Mouse (Mus musculus) hindbrain, embryonic 15.5 days (tissue): Measurements from ENCODE around the gene Urod. TPM values are rescaled to one million over a fixed set of nuclear protein-coding genes. Genes with fewer than 3 reads are reported as not detected.

Experiments
- ATAC-seq: fragments of 200-750 bp; cut with Nextera tagmentation; 2 replicates; pipeline ENCODE4 v1.8.0; 2017; ENCODE audit warnings: low read depth, moderate number of reproducible peaks, moderate TSS enrichment; ENCODE audit not compliant: low FRiP score
- H3K27ac ChIP-seq: fragments of 300-500 bp; sonication (generic); replicated peaks from 2 replicates; pipeline ENCODE4 v1.5.1; 2015; ENCODE audit warnings: mild to moderate bottlenecking, inconsistent platforms
- H3K27me3 ChIP-seq: fragments of 300-500 bp; sonication (generic); 2 replicates; pipeline ENCODE4 v1.6.1; 2015; ENCODE audit warnings: control low read depth, inconsistent platforms
- H3K36me3 ChIP-seq: fragments of 300-500 bp; sonication (generic); 2 replicates; pipeline ENCODE4 v1.6.1; 2015; ENCODE audit warnings: control low read depth, inconsistent platforms
- H3K4me1 ChIP-seq: fragments of 300-500 bp; sonication (generic); replicated peaks from 2 replicates; pipeline ENCODE4 v1.6.1; 2015; ENCODE audit warnings: control low read depth, inconsistent platforms
- H3K4me2 ChIP-seq: fragments of 300-500 bp; sonication (generic); 2 replicates; pipeline ENCODE4 v1.6.1; 2015; ENCODE audit warnings: moderate library complexity, mild to moderate bottlenecking, inconsistent platforms
- H3K4me3 ChIP-seq: fragments of 300-500 bp; sonication (generic); 2 replicates; pipeline ENCODE4 v1.5.1; 2015; ENCODE audit warnings: mild to moderate bottlenecking, inconsistent platforms
- H3K9ac ChIP-seq: fragments of 300-500 bp; sonication (generic); 2 replicates; pipeline ENCODE4 v1.6.1; 2015; ENCODE audit warnings: inconsistent platforms
- H3K9me3 ChIP-seq: fragments of 300-500 bp; sonication (generic); 2 replicates; pipeline ENCODE4 v1.6.1; 2016; ENCODE audit warnings: control low read depth, inconsistent platforms
- WGBS: fragments of 180-500 bp; shearing (Covaris S2); methylation state at CpG from one replicate; pipeline ENCODE4 v1.1.7; 2015; 5-methylcytosine and 5-hydroxymethylcytosine counted together
- polyA plus RNA-seq: library from polyadenylated mRNA; unstranded; fragments of >200 nt; fragmentation: Nextera tagmentation; extraction: Ambion mirVana; gene quantifications from 2 replicates; pipeline ENCODE4 v1.2.1, GENCODE M21; 2015

The Urod gene
- 56.6 and 59.4 TPM in 2 replicates for polyA plus RNA-seq

- H3K4me3 ChIP-seq: peak within 1 kb of the TSS; percentile 99
- no peaks in the 10 kb centered on the region for H3K27me3 ChIP-seq
- H3K27ac ChIP-seq: peak within 1 kb of the TSS; percentile 90
- peaks cover 30% of the 10 kb centered on the region for H3K4me1 ChIP-seq
- WGBS: 2% methylated on average over 38 of the region's 38 CpGs
- peak within 1 kb of the TSS; percentile 93 for H3K4me2 ChIP-seq
- peak; percentile 91 for ATAC-seq
- peak within 1 kb of the TSS; percentile 90 for H3K9ac ChIP-seq
- peaks cover 20% of the 10 kb centered on the region for H3K36me3 ChIP-seq
- no peaks in the 10 kb centered on the region for H3K9me3 ChIP-seq
Measured at GRCm38 (mm10) chr4:116993672-116994621, at the start of gene Urod. Urod (minus strand) TSS chr4:116994413.

- Histone ChIP-seq H3K4me2 (no peak overlapping the region), H3K4me3 (no peak overlapping the region), H3K27me3 (no peaks in the 10 kb centered on the region), H3K4me1 (peaks cover 27% of the 10 kb centered on the region), H3K9me3 (no peaks in the 10 kb centered on the region), H3K36me3 (no peaks in the 10 kb centered on the region), H3K27ac (peak overlapping the region; percentile 81), H3K9ac (no peak overlapping the region)
- WGBS: 53% methylated on average over 4 of the region's 4 CpGs
- ATAC-seq: peak; percentile 59; the same call in 1 of the 2 replicates
Measured at GRCm38 (mm10) chr4:117041283-117041721, 47.1 kb upstream of the Urod start.

DNA sequence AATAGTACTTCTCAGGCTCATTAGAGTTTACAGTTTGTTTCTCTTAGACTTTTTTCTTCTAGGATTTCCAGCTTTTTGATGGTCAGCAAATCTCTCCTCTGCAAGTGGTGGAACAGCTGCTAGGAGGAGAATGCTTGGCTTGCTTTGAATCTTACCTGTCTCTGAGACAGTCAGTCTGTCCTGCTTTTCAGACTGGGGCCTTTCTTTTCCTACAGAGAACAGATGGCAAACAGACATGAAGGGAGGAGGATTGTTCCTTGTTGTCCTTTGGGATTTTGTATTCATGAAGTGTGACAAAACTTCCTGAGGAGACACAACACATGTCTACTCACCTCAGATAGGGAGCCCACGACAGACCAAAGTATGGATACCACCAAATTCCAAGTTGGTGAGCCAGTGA, 46.6 kb upstream of the Urod start:
- Histone ChIP-seq H3K9ac (no peak overlapping the region), H3K4me1 (peaks cover 27% of the 10 kb centered on the region), H3K9me3 (no peaks in the 10 kb centered on the region), H3K36me3 (no peaks in the 10 kb centered on the region), H3K27me3 (no peaks in the 10 kb centered on the region), H3K4me3 (no peak overlapping the region), H3K4me2 (no peak overlapping the region), H3K27ac (peak overlapping the region; percentile 81)
- 19% methylated on average over 1 of the region's 1 CpGs for WGBS
- 0 out of 2 replicates have a peak, but pooled peaks have one; percentile 35 for ATAC-seq

DNA sequence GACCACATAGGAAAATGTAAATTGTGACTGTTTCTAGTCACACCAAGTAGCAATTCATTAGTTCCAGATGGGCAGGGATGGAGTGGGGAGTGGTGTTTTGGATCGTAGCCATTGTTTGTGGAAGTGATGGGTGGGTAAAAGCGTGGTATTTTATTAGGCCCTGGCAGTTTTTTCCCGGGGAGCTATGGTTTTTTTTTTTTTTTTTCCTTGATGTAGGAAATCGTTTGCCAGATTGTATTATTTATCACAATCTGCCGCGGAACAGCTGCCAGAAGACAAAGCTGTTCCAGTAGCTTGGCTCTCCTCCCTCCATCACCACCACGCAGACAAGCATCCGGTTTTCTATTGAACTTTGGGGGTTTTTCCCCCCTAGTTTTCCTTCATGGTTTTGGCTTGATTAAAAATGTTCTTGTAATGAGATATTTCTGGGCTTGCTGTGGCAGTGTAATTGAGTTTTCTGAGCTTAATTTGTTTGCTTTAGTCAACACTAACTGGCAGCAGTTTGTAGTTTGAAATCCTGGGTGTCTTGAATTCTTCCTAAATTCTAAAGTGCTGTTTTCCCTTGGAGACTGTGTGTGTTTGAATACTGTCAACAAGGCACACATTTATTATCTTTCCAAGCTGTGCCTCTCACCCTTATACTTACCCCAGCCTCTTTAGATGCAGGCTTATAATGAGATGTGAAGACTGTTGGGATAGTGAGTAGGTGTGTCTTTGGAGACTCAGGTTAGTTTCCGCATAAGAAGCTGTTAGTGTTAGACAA, 45.9 kb upstream of the Urod start:
- Histone ChIP-seq H3K36me3 (no peaks in the 10 kb centered on the region), H3K27ac (peak overlapping the region; percentile 81), H3K9ac (no peak overlapping the region), H3K4me3 (no peak overlapping the region), H3K4me1 (peaks cover 27% of the 10 kb centered on the region), H3K9me3 (no peaks in the 10 kb centered on the region), H3K27me3 (no peaks in the 10 kb centered on the region), H3K4me2 (peak overlapping the region; percentile 28)
- 15% methylated on average over 9 of the region's 9 CpGs for WGBS
- ATAC-seq: peak; percentile 72; the same call in 1 of the 2 replicates

DNA sequence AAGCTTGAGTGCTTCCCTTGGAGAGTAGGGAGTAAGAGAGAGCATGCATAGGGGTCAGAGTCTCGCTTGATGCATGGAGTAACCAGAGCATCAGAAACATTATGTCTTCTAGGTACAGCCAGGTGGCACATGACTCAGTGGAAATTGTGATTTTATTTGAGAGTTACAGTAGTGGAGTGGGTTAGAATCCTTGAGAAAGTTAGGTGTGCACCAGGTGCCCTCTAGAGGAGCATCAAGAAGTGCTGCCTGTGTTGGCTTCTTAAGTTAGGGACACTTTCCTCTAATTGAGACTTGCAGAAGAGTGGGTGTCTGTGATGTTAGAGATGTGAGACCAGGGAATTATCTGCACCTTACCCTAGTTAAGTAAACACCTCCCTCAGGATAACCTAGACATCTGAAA, 36.9 kb upstream of the Urod start:
- no peak overlapping the region for H3K27ac ChIP-seq
- H3K4me3 ChIP-seq: no peak overlapping the region
- H3K9ac ChIP-seq: no peak overlapping the region
- 96% methylated on average over 1 of the region's 1 CpGs for WGBS
- H3K36me3 ChIP-seq: peaks cover 15% of the 10 kb centered on the region
- no peaks in the 10 kb centered on the region for H3K27me3 ChIP-seq
- H3K4me1 ChIP-seq: no peaks in the 10 kb centered on the region
- H3K9me3 ChIP-seq: no peaks in the 10 kb centered on the region
- H3K4me2 ChIP-seq: no peak overlapping the region
- ATAC-seq: no peak

- Histone ChIP-seq H3K9ac (no peak overlapping the region), H3K27me3 (no peaks in the 10 kb centered on the region), H3K4me3 (no peak overlapping the region), H3K4me1 (peaks cover 11% of the 10 kb centered on the region), H3K9me3 (no peaks in the 10 kb centered on the region), H3K4me2 (no peak overlapping the region), H3K27ac (no peak overlapping the region), H3K36me3 (peaks cover 23% of the 10 kb centered on the region)
- WGBS: 95% methylated on average over 4 of the region's 4 CpGs
- no peak for ATAC-seq
Measured at GRCm38 (mm10) chr4:117023469-117023868, 29.3 kb upstream of the Urod start.

- H3K4me1 ChIP-seq: peaks cover 11% of the 10 kb centered on the region
- WGBS: under 1% methylated on average over 60 of the region's 61 CpGs
- H3K27me3 ChIP-seq: no peaks in the 10 kb centered on the region
- peak within 1 kb of the TSS; percentile 88 for H3K9ac ChIP-seq
- ATAC-seq: peak; percentile 96
- peaks cover 17% of the 10 kb centered on the region for H3K36me3 ChIP-seq
- no peaks in the 10 kb centered on the region for H3K9me3 ChIP-seq
- peak within 1 kb of the TSS; percentile 79 for H3K27ac ChIP-seq
- peak within 1 kb of the TSS; percentile 82 for H3K4me2 ChIP-seq
- peak within 1 kb of the TSS; percentile 99 for H3K4me3 ChIP-seq
Measured at GRCm38 (mm10) chr4:117019206-117020134, 25.3 kb upstream of the Urod start, which contains the start of gene Eif2b3. Eif2b3 (plus strand) TSS chr4:117019402.

DNA sequence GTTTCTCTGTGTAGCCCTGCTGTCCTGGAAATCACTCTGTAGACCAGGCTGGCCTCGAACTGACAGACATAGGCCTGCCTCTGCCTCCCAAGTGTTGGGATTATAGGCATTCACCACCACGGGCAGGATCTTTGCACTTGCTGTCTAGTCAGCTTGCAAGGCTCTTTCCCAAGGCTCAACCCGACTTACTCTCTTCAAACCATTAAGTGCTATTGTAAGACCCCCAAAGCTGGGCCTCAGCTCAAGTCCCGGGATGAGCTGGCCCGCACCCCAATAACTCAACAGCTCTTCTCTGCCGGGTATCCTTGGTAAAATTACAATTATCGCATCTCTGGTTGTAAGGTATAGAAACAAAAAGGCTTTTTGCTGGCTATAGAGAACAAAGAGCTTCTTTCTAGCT, 24.1 kb upstream of the Urod start:
- no peak overlapping the region for H3K4me2 ChIP-seq
- peaks cover 11% of the 10 kb centered on the region for H3K4me1 ChIP-seq
- no peak overlapping the region for H3K4me3 ChIP-seq
- ATAC-seq: no peak
- H3K9me3 ChIP-seq: no peaks in the 10 kb centered on the region
- 88% methylated on average over 7 of the region's 7 CpGs for WGBS
- no peak overlapping the region for H3K9ac ChIP-seq
- peaks cover 12% of the 10 kb centered on the region for H3K36me3 ChIP-seq
- H3K27ac ChIP-seq: no peak overlapping the region
- H3K27me3 ChIP-seq: no peaks in the 10 kb centered on the region

GRCm38 (mm10) chr4:117017738-117018137, 23.5 kb upstream of the Urod start:
- Histone ChIP-seq H3K9ac (no peak overlapping the region), H3K4me2 (no peak overlapping the region), H3K4me1 (peaks cover 11% of the 10 kb centered on the region), H3K27ac (no peak overlapping the region), H3K4me3 (no peak overlapping the region), H3K27me3 (no peaks in the 10 kb centered on the region), H3K36me3 (peaks cover 6% of the 10 kb centered on the region), H3K9me3 (no peaks in the 10 kb centered on the region)
- WGBS: 90% methylated on average over 2 of the region's 2 CpGs
- ATAC-seq: no peak

- Histone ChIP-seq H3K36me3 (no peaks in the 10 kb centered on the region), H3K27ac (no peak overlapping the region), H3K4me3 (no peak overlapping the region), H3K4me2 (no peak overlapping the region), H3K9me3 (no peaks in the 10 kb centered on the region), H3K9ac (no peak overlapping the region), H3K4me1 (peaks cover 3% of the 10 kb centered on the region), H3K27me3 (no peaks in the 10 kb centered on the region)
- WGBS: 78% methylated on average over 4 of the region's 4 CpGs
- ATAC-seq: no peak
Measured at GRCm38 (mm10) chr4:117014901-117015415, 20.7 kb upstream of the Urod start.

DNA sequence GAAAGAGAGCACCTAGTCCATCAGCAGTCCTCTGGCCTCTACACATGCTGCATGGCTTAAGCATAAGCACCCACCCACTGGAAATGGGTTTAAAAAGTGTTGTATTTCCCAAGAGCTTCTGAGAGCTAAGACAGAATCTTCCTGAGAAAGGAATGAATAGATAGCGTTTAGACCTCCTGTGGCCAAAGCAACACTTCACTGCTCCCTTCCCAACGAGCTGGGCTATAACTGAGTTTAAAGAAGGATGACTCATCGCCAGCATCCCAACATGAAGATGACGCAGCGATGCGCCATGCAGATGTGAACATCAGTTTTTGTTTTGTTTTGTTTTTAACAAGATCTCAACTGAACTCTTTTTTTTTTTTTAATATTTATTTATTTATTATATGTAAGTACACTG, 19.4 kb upstream of the Urod start:
- no peak overlapping the region for H3K4me2 ChIP-seq
- no peaks in the 10 kb centered on the region for H3K9me3 ChIP-seq
- no peak for ATAC-seq
- H3K4me3 ChIP-seq: no peak overlapping the region
- no peak overlapping the region for H3K9ac ChIP-seq
- no peaks in the 10 kb centered on the region for H3K4me1 ChIP-seq
- H3K27ac ChIP-seq: no peak overlapping the region
- H3K36me3 ChIP-seq: no peaks in the 10 kb centered on the region
- WGBS: 84% methylated on average over 6 of the region's 6 CpGs
- no peaks in the 10 kb centered on the region for H3K27me3 ChIP-seq
